Mouse (Mus musculus) midbrain, embryonic 10.5 days (tissue): ENCODE data around the gene Ryr2. TPM values are rescaled to one million over a fixed set of nuclear protein-coding genes. Genes with fewer than 3 reads are reported as not detected.

Experiments used
- DNase-seq: peaks from one replicate; pipeline ENCODE4 v3.0.0-alpha.2; 2017; ENCODE audit warnings: low spot score
- H3K27ac ChIP-seq: fragments of 300-500 bp; sonication (generic); replicated peaks from 2 replicates; pipeline ENCODE4 v1.5.1; 2016; ENCODE audit warnings: mild to moderate bottlenecking
- H3K27me3 ChIP-seq: fragments of 300-500 bp; sonication (generic); 2 replicates; pipeline ENCODE4 v1.6.1; 2016; ENCODE audit warnings: low read depth, mild to moderate bottlenecking; ENCODE audit not compliant: poor library complexity, severe bottlenecking
- H3K36me3 ChIP-seq: fragments of 300-500 bp; sonication (generic); 2 replicates; pipeline ENCODE4 v1.6.1; 2016; ENCODE audit warnings: mild to moderate bottlenecking, moderate library complexity
- H3K4me1 ChIP-seq: fragments of 300-500 bp; sonication (generic); 2 replicates; pipeline ENCODE4 v1.6.1; 2016
- H3K4me3 ChIP-seq: fragments of 300-500 bp; sonication (generic); 2 replicates; pipeline ENCODE4 v1.5.1; 2016; ENCODE audit warnings: mild to moderate bottlenecking, moderate library complexity
- H3K9me3 ChIP-seq: fragments of 300-500 bp; sonication (generic); replicated peaks from 2 replicates; pipeline ENCODE4 v1.6.1; 2016; ENCODE audit warnings: mild to moderate bottlenecking
- WGBS: fragments of 180-500 bp; shearing (Covaris S2); methylation state at CpG from one replicate; pipeline ENCODE4 v1.1.7; 2016; 5-methylcytosine and 5-hydroxymethylcytosine counted together
- polyA plus RNA-seq: library from polyadenylated mRNA; unstranded; fragments of >200 nt; fragmentation: Nextera tagmentation; extraction: Ambion mirVana; gene quantifications from 2 replicates; pipeline ENCODE4 v1.2.1, GENCODE M21; 2016

Ryr2 gene
- polyA plus RNA-seq, 1 experiment from 2014 or later: 0.07 TPM

DNA sequence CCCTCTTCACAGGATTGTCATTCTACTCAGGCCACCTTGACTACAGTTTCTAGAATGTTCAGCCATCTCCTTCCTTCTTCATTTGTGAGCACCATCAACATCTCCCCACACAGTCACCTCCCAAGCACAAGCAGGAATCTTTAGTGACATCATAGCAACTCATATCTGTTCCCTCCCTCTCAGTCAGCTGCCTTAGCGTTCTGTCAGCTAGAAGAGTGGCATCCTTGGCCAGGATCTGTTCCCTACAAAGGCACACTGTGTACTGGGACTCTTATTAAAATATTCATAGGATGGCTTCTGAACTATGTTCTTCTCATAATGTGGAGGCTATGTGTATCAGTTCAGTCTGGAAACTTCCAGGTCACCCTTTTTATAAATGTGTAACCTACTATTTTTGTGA is 8.1 kb upstream of the Ryr2 start:
- Histone ChIP-seq H3K27ac (no peak overlapping the region), H3K27me3 (no peaks in the 10 kb centered on the region), H3K9me3 (no peaks in the 10 kb centered on the region), H3K36me3 (no peaks in the 10 kb centered on the region), H3K4me3 (no peak overlapping the region), H3K4me1 (no peaks in the 10 kb centered on the region)
- no peak for DNase-seq
- WGBS: 88% methylated on average over 1 of the region's 1 CpGs

DNA sequence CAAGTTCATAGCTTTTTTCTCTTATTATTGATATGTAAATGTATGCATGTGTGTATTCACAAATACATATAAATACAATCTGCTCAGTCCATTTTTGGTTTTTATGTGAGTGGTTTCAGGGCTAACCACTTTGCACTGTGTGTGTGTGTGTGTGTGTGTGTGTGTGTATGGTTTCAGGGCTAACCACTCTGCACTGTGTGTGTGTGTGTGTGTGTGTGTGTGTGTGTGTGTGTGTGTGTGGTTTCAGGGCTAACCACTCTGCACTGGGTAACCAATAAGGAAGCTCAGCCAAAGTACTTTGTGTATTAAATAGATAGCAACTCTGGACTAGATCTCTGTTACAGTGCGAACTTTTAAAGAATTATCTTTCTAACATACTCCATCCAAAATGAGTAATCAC is 2.2 kb upstream of the Ryr2 start:
- peaks cover 46% of the 10 kb centered on the region for H3K27me3 ChIP-seq
- peaks cover 20% of the 10 kb centered on the region for H3K4me1 ChIP-seq
- no peak overlapping the region for H3K4me3 ChIP-seq
- H3K9me3 ChIP-seq: no peaks in the 10 kb centered on the region
- no peak overlapping the region for H3K27ac ChIP-seq
- no peak for DNase-seq
- 89% methylated on average over 1 of the region's 1 CpGs for WGBS
- H3K36me3 ChIP-seq: no peaks in the 10 kb centered on the region

DNA sequence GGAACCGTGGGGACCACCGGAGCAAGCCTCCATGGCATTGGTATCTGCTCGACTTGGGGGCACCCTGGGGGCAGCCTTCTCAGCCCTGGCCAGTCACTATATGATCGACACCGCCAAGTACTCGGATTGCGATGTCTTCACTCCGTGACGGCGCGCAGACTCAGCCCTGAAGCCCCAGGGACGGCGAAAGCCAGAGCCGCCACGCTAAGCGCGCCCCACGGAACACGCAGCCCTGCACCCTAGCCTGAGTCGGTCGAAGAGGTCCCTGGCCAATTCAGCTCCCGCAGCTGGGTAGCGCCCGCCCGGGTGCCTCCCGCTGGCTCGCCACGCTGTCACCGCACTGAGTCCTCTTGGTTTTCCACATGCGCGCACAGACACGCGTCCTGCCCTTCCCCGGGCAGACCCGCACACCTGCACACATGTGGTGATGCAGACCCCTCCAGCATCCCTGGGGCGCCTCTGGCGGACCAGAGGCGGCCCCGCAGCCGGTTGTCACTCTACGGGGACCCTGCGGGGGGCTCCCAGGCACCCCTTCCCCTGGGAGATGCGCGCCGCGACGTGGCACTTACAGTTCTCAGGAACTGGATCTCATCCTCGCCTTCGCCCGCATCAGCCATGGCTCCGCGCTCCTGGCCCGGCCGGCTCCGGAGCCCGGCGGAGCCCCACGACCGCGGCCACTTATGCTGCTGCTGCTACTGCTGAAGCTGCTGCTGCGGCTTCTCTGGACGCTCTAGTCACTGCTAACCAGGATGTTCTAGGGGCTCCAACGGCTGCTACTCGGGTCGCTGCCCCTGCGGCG is 716 bp downstream of the Ryr2 start:
- H3K27me3 ChIP-seq: peaks cover 66% of the 10 kb centered on the region
- peaks cover 20% of the 10 kb centered on the region for H3K4me1 ChIP-seq
- H3K9me3 ChIP-seq: no peaks in the 10 kb centered on the region
- WGBS: under 1% methylated on average over 67 of the region's 67 CpGs
- no peaks in the 10 kb centered on the region for H3K36me3 ChIP-seq
- DNase-seq: peak; percentile 62
- H3K27ac ChIP-seq: peak overlapping the region; percentile 71
- peak overlapping the region; percentile 79 for H3K4me3 ChIP-seq

DNA sequence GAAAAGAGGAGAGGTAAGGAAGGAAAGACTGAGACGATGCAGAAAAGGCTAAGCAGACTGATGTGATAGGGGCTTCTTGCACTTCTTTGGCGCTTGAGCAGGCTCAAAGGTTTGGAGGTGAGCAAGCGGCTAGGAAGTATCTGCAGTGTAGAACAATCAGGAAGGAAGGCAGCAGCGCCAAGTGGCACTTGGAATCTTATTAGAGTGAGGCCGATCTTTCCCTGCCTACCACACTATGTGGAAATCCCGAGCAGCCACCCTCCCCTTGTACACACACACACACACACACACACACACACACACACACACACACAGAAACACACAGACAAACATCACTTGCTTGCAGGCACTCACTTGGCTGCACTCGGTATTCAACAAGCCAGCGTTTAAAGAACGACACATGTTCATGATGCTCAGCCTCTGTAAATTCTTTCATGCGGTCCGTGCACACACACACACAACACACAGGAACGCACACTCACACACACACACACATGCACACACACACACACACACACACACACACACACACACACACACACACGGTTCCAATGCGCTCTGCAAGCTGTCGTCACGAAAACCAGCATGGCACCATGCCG is 1.4 kb downstream of the Ryr2 start:
- no peaks in the 10 kb centered on the region for H3K9me3 ChIP-seq
- WGBS: 6% methylated on average over 17 of the region's 17 CpGs
- H3K27me3 ChIP-seq: peaks cover 68% of the 10 kb centered on the region
- peak overlapping the region; percentile 79 for H3K4me3 ChIP-seq
- no peak overlapping the region for H3K27ac ChIP-seq
- H3K4me1 ChIP-seq: peaks cover 20% of the 10 kb centered on the region
- H3K36me3 ChIP-seq: no peaks in the 10 kb centered on the region
- peak; percentile 25 for DNase-seq

DNA sequence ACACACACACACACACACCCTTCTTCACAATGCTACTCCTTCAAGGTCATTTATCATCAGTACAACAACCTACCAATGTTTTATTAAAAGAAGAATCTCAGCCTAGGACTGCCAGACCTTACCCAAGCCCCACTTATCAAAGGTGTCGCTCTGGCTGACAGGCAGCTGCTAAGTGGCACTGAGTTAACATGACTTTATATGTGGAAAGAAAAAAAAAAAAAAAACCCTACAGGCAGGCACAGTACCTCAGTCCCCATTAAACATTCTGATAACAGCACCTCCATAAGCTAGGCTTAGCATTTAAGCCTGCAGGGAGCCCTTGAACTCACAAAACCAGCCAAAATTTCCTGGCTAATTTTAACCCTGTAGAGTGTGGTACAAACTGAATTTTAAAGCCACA is 2.4 kb downstream of the Ryr2 start:
- no peak overlapping the region for H3K27ac ChIP-seq
- no peak overlapping the region for H3K4me3 ChIP-seq
- WGBS: 50% methylated on average over 1 of the region's 1 CpGs
- peaks cover 20% of the 10 kb centered on the region for H3K4me1 ChIP-seq
- no peaks in the 10 kb centered on the region for H3K36me3 ChIP-seq
- H3K9me3 ChIP-seq: no peaks in the 10 kb centered on the region
- peaks cover 68% of the 10 kb centered on the region for H3K27me3 ChIP-seq
- DNase-seq: no peak

DNA sequence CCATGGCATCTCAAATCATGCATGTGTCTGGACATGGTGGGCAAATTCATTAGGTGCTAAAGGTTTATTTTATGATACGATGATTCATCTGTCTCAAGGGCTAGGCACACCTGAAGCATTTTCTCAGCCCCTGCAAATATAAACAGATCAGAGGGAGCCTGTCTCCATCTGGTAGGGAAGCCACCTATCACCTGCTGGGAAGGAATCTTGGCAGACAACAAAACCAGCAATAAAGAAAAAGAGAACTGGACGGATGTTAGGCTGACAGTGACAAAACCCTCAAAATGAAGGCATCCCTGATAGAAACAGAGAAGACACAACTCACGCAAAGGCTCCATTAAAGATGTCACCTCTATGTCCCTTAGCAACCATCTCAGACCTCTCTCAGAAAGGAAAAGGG is 3.7 kb downstream of the Ryr2 start:
- WGBS: 60% methylated on average over 3 of the region's 3 CpGs
- Histone ChIP-seq H3K27ac (no peak overlapping the region), H3K9me3 (no peaks in the 10 kb centered on the region), H3K27me3 (peaks cover 62% of the 10 kb centered on the region), H3K36me3 (no peaks in the 10 kb centered on the region), H3K4me1 (peaks cover 20% of the 10 kb centered on the region), H3K4me3 (no peak overlapping the region)
- no peak for DNase-seq

DNA sequence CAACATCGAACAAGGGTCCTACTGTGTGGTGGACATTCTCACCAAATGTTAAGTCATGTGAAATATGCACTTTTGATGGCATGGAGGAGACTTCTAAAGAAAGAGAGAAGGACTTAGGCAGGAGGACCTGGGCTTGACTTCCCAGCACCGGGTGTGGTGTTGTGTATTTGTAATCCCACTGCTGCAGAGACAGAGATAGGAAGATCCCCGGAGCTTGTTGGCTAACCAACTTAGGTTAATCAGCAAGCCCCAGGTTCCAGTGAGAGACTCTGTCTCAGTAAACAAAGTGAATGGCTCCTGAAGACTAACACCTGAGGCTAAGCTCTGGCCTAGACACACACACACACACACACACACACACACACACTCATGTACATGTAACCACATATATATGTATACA is 7.3 kb downstream of the Ryr2 start:
- no peaks in the 10 kb centered on the region for H3K4me1 ChIP-seq
- DNase-seq: no peak
- no peak overlapping the region for H3K4me3 ChIP-seq
- no peak overlapping the region for H3K27ac ChIP-seq
- no peaks in the 10 kb centered on the region for H3K9me3 ChIP-seq
- WGBS: 84% methylated on average over 3 of the region's 3 CpGs
- no peaks in the 10 kb centered on the region for H3K36me3 ChIP-seq
- H3K27me3 ChIP-seq: peaks cover 27% of the 10 kb centered on the region

DNA sequence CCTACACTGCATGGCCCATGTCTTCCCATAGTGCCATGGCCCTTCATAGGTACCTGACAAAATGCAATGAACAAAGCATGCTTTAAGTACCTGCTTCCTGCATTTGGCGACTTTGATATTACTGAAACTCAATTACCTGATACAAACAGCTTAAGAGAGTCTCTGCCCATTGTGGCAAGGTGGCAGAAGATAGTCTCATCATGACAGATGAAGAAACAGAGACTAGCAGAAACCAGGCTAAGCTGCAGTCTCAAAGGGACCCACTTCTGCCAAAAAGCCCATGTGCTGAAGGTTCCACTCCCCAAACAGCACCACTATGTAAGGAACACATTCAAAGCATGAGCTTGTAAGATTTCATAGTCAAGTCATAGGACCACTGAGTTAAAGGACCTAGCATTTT is 7.8 kb downstream of the Ryr2 start:
- peaks cover 22% of the 10 kb centered on the region for H3K27me3 ChIP-seq
- H3K9me3 ChIP-seq: no peaks in the 10 kb centered on the region
- no peak overlapping the region for H3K27ac ChIP-seq
- no peaks in the 10 kb centered on the region for H3K36me3 ChIP-seq
- no peak overlapping the region for H3K4me3 ChIP-seq
- H3K4me1 ChIP-seq: no peaks in the 10 kb centered on the region
- 85% methylated on average over 1 of the region's 1 CpGs for WGBS
- no peak for DNase-seq

DNA sequence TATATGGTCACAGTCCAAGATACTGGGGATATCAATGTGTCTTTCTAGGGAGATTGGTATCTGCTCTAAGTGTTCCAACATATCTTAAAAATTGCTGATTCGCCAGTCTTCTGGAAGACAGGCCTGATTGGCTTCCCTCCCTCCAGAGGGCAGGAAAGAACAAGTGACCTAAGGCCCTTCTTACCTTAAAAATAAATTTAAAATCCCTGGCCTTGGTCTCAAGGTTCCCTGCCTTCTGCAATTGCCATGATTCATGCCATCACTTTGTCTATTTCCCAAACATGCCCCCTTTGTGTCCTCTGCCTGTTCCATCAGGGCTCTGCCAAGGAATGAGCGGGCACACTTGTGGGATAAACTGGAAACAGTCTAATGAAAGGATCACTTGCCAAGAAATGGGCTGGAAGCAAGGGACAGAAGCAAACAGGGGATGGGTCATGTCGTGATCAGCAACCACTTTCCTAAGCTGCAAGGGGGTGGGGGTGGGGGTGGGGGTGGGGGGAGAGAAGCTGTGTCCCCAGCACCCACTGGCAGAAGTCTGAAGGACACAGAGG is 10.3 kb downstream of the Ryr2 start:
- no peak overlapping the region for H3K27ac ChIP-seq
- no peaks in the 10 kb centered on the region for H3K4me1 ChIP-seq
- no peaks in the 10 kb centered on the region for H3K9me3 ChIP-seq
- peaks cover 6% of the 10 kb centered on the region; the same call in 1 of the 2 replicates for H3K27me3 ChIP-seq
- 82% methylated on average over 3 of the region's 3 CpGs for WGBS
- DNase-seq: no peak
- no peak overlapping the region for H3K4me3 ChIP-seq
- H3K36me3 ChIP-seq: no peaks in the 10 kb centered on the region

DNA sequence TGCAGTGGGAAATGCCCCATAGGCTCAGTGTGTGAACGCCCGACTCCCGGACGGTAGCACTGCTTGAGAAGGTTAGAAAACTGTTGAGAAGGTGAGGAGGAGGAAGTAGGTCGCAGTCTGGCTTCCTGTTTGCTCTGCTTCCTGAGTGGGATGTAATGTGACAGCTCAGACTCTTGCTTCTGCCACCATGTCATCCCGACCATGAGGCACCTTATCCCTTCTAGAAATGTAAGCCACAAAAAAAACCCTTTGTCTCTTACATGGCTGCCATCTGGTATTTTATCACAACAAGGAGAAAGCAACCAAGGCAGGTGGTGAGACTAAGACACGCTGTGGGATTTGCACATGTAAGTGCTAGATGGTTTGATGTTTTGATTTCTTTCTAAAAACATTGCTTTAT is 12.2 kb downstream of the Ryr2 start:
- no peak overlapping the region for H3K4me3 ChIP-seq
- no peaks in the 10 kb centered on the region for H3K9me3 ChIP-seq
- no peaks in the 10 kb centered on the region for H3K4me1 ChIP-seq
- 86% methylated on average over 7 of the region's 7 CpGs for WGBS
- H3K27ac ChIP-seq: no peak overlapping the region
- no peaks in the 10 kb centered on the region for H3K36me3 ChIP-seq
- DNase-seq: no peak
- no peaks in the 10 kb centered on the region for H3K27me3 ChIP-seq

DNA sequence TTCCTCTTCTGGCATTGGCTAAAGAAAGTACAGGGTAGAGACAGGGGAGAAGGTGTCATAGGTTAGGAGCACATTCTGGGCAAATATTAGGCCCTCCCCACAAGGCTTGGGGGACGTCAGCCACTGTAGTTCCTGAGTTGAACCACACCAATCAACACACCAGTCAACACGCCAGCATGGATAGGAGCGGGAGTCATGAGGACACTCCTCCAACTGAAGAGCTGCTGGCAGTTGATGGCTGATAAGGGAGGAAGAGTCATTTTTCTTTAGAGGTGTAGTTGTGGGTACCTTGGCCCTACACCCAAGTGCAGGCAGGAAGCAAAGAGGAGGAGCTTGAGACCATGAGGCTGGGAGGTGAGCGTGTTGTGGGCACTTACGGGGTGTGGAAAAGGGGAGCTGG is 13.6 kb downstream of the Ryr2 start:
- WGBS: 86% methylated on average over 5 of the region's 5 CpGs
- Histone ChIP-seq H3K9me3 (no peaks in the 10 kb centered on the region), H3K36me3 (no peaks in the 10 kb centered on the region), H3K27me3 (no peaks in the 10 kb centered on the region), H3K4me1 (no peaks in the 10 kb centered on the region), H3K27ac (no peak overlapping the region), H3K4me3 (no peak overlapping the region)
- no peak for DNase-seq

DNA sequence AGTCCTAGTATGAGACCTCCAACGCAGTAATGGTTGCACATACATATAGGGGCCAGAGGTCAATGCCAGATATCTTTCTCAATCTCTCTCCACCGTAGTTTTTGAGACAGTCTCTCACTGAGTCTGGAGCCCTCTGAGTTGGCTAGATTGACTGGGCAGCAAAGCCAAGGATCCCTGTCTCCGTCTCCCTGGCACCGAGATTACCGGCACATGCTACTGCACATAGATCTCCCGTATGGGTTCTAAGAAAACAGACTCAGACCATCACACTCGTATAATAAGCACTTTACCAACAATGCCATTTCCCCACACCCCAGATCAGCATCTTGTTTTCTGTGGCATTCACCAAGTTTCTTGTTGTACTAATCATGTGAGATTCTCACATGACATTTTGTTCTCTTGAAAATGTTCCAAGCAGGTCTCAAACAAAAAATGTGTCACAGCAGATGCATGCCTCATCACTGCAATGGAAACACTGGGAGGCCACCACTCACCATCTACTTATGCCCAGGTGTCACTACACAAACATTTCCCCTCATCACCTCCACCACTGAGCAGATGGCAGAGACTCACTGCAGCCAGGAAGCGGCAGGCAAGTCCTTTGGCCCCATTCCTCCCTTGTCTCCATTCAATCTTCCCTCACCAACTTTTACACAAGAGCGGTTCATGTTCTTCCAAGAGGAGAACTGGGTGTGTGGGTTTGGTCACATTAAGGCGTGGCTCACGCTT is 14.2 kb downstream of the Ryr2 start:
- H3K27me3 ChIP-seq: no peaks in the 10 kb centered on the region
- no peaks in the 10 kb centered on the region for H3K4me1 ChIP-seq
- DNase-seq: no peak
- no peaks in the 10 kb centered on the region for H3K9me3 ChIP-seq
- no peaks in the 10 kb centered on the region for H3K36me3 ChIP-seq
- WGBS: 93% methylated on average over 11 of the region's 11 CpGs
- no peak overlapping the region for H3K4me3 ChIP-seq
- no peak overlapping the region for H3K27ac ChIP-seq

DNA sequence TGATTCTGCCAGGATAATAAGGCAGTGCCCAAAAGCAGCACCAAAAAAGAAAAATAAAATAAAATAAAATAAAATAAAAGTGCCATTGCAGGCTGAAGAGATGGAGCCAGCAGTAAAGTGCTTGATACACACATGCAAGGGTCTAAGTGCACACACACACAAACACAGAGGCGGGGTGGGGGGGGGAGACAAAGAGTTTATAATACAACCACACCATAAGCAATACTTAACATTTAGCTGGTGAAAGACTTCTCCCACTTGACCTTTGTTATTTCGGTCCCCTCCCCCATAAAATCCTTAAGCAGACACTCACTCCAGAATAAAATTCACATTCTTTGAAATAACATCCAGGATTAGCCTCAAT is 22.7 kb downstream of the Ryr2 start:
- WGBS: 88% methylated on average over 2 of the region's 2 CpGs
- Histone ChIP-seq H3K36me3 (no peaks in the 10 kb centered on the region), H3K9me3 (no peaks in the 10 kb centered on the region), H3K27ac (no peak overlapping the region), H3K4me3 (no peak overlapping the region), H3K4me1 (peaks cover 10% of the 10 kb centered on the region; the same call in 1 of the 2 replicates), H3K27me3 (no peaks in the 10 kb centered on the region)
- DNase-seq: no peak
